Comparison of ENCODE assay signal across 8 mouse cellular contexts in genomic region chr2:181459673-181460621, GRCm38 (mm10). TPM values are rescaled to one million over a fixed set of nuclear protein-coding genes. Genes with fewer than 3 reads are reported as not detected.
DNase-seq lines count a peak whose midpoint lies in the region; ATAC-seq and TF ChIP-seq lines count a peak whose summit lies in the region.

No protein-coding gene starts in this region.

- peak overlapping the region; percentile 100 for H3K4me2 ChIP-seq in limb, embryonic 14.5 days (replicated peaks; ENCODE audit: low read depth, low read length, severe bottlenecking)
- peak overlapping the region; percentile 91 for H3K4me2 ChIP-seq in midbrain, embryonic 14.5 days (ENCODE audit: low read length)

- peak in 1 of 2 experiments; percentile 13 for DNase-seq in layer of hippocampus, adult 2 months (ENCODE audit: low spot score in 2 of 2)
- no peak for DNase-seq in layer of hippocampus, adult 18-20 months (ENCODE audit: low spot score in 2 of 2)
- peak; percentile 78 for DNase-seq in gastrocnemius, postnatal 14 days
- DNase-seq in limb, embryonic 14.5 days (ENCODE audit: low spot score) = peak; percentile 9
- DNase-seq in midbrain, embryonic 14.5 days = peak; percentile 34
- peak; percentile 35 to 37 for DNase-seq in spleen, postnatal 14 days (ENCODE audit: low spot score in 2 of 2)

- peak overlapping the region; percentile 67 for H3K4me3 ChIP-seq in layer of hippocampus, adult 2 months
- H3K4me3 ChIP-seq in cortical plate, adult 2 months (ENCODE audit: insufficient read depth, low read length) = peak overlapping the region; percentile 56
- peak overlapping the region; percentile 83 for H3K4me3 ChIP-seq in limb, embryonic 14.5 days (replicated peaks; ENCODE audit: low read length)
- peak overlapping the region; percentile 98 for H3K4me3 ChIP-seq in midbrain, embryonic 14.5 days (replicated peaks; ENCODE audit: low read depth, low read length)

- 0% methylated on average over 52 of the region's 71 CpGs for WGBS in limb, embryonic 14.5 days
- under 1% methylated on average over 71 of the region's 71 CpGs for WGBS in midbrain, embryonic 14.5 days

- peak overlapping the region; percentile 48 for H3K9ac ChIP-seq in limb, embryonic 14.5 days (ENCODE audit: low read depth, low read length, severe bottlenecking)
- peak overlapping the region; percentile 93 for H3K9ac ChIP-seq in midbrain, embryonic 14.5 days (replicated peaks; ENCODE audit: low read length)

- no peaks in the 10 kb centered on the region for H3K9me3 ChIP-seq in limb, embryonic 14.5 days (ENCODE audit: control insufficient read depth, low read length)
- no peaks in the 10 kb centered on the region for H3K9me3 ChIP-seq in midbrain, embryonic 14.5 days (ENCODE audit: control insufficient read depth, low read length)

- no peaks in the 10 kb centered on the region for H3K36me3 ChIP-seq in limb, embryonic 14.5 days (ENCODE audit: control insufficient read depth, insufficient read depth, low read length)
- no peaks in the 10 kb centered on the region for H3K36me3 ChIP-seq in midbrain, embryonic 14.5 days (ENCODE audit: control insufficient read depth, insufficient read depth, low read length)

- TF ChIP-seq CTCF in layer of hippocampus, adult 2 months (conservative IDR thresholded peaks at IDR 0.05) = 0 out of 2 replicates have a peak, but pooled peaks have one; percentile 11
- no peak for TF ChIP-seq CTCF in cortical plate, adult 2 months (IDR thresholded peaks at IDR 0.05; ENCODE audit: extremely low read depth, insufficient read depth, low read length)

- peaks cover 50% of the 10 kb centered on the region for H3K27me3 ChIP-seq in limb, embryonic 14.5 days (ENCODE audit: control insufficient read depth, insufficient read depth, low read length)
- H3K27me3 ChIP-seq in midbrain, embryonic 14.5 days (ENCODE audit: control insufficient read depth, insufficient read depth, low read length) = peaks cover 7% of the 10 kb centered on the region; the same call in 1 of the 2 replicates

- peak overlapping the region; percentile 72; the same call in 1 of the 2 replicates for H3K27ac ChIP-seq in layer of hippocampus, adult 2 months
- 0 out of 2 replicates have a peak overlapping the region, but pooled peaks have one; percentile 21 for H3K27ac ChIP-seq in cortical plate, adult 2 months (ENCODE audit: insufficient read depth, low read length)
- no peak overlapping the region for H3K27ac ChIP-seq in limb, embryonic 14.5 days (replicated peaks; ENCODE audit: low read depth, low read length)
- H3K27ac ChIP-seq in midbrain, embryonic 14.5 days (replicated peaks; ENCODE audit: low read depth, low read length) = no peak overlapping the region; the same call in 1 of the 2 replicates

- peak; percentile 29 for ATAC-seq in inflammation-experienced regulatory T-cells, adult 6 months
- peak; percentile 13 for ATAC-seq in limb, embryonic 14.5 days (ENCODE audit: low FRiP score, low read depth)
- ATAC-seq in midbrain, embryonic 14.5 days (ENCODE audit: low FRiP score, low TSS enrichment) = peak; percentile 62; the same call in 1 of the 2 replicates

- intact Hi-C loops in gastrocnemius, postnatal 14 days (cut with DNase I; ENCODE audit: low total_unique reads) = no loop called here

- H3K4me1 ChIP-seq in cortical plate, adult 2 months (ENCODE audit: control insufficient read depth, insufficient read depth, low read length) = no peaks in the 10 kb centered on the region
- H3K4me1 ChIP-seq in limb, embryonic 14.5 days (ENCODE audit: control insufficient read depth, insufficient read depth, low read length) = peaks cover 9% of the 10 kb centered on the region; the same call in 1 of the 2 replicates
- H3K4me1 ChIP-seq in midbrain, embryonic 14.5 days (ENCODE audit: control insufficient read depth, insufficient read depth, low read length) = peaks cover 10% of the 10 kb centered on the region; the same call in 1 of the 2 replicates

- TF ChIP-seq POLR2A in cortical plate, adult 2 months (IDR thresholded peaks at IDR 0.05; ENCODE audit: extremely low read depth, insufficient read depth, low read length) = no peak
- TF ChIP-seq POLR2A in limb, embryonic 14.5 days (IDR thresholded peaks at IDR 0.05; ENCODE audit: borderline replicate concordance, extremely low read depth, insufficient read depth, insufficient read length) = 0 out of 2 replicates have a peak, but pooled peaks have one; percentile 28

RNA-seq across cellular contexts. Expression of gene Zbtb46, which starts 0.7 kb away (rescaled TPM):
- 1 to 10 TPM; 5.8 to 8.3 TPM for total RNA-seq in layer of hippocampus, adult 2 months (2021)
- total RNA-seq in layer of hippocampus, adult 18-20 months (2021) = 1 to 10 TPM; 8.0 to 8.4 TPM
- 7.5 TPM in 2 replicates for polyA plus RNA-seq in cortical plate, adult 2 months (2012; rRNA removed)
- 1 to 10 TPM; 5.3 to 5.7 TPM for total RNA-seq in gastrocnemius, postnatal 14 days (2021)
- polyA plus RNA-seq in inflammation-experienced regulatory T-cells, adult 6 months (2017; shearing (Covaris generic)) = 1 to 10 TPM; 3.6 to 4.3 (median 3.7) TPM
- 3.8 and 4.4 TPM in 2 replicates for polyA plus RNA-seq in limb, embryonic 14.5 days (2012; rRNA removed)
- polyA plus RNA-seq in limb, embryonic 14.5 days (2014; fragmentation: Nextera tagmentation; extraction: Ambion mirVana) = 4.3 and 4.4 TPM in 2 replicates
- 18.8 and 22.2 TPM in 2 replicates for polyA plus RNA-seq in midbrain, embryonic 14.5 days (2014; fragmentation: Nextera tagmentation; extraction: Ambion mirVana)

RNA-seq across cellular contexts. Expression of gene Abhd16b, which starts 33.1 kb away (rescaled TPM):
- not detected for total RNA-seq in layer of hippocampus, adult 2 months (2021)
- not detected for total RNA-seq in layer of hippocampus, adult 18-20 months (2021)
- polyA plus RNA-seq in cortical plate, adult 2 months (2012; rRNA removed) = not detected in 2 replicates
- not detected for total RNA-seq in gastrocnemius, postnatal 14 days (2021)
- not detected for polyA plus RNA-seq in inflammation-experienced regulatory T-cells, adult 6 months (2017; shearing (Covaris generic))
- not detected in 2 replicates for polyA plus RNA-seq in limb, embryonic 14.5 days (2012; rRNA removed)
- not detected in 2 replicates for polyA plus RNA-seq in limb, embryonic 14.5 days (2014; fragmentation: Nextera tagmentation; extraction: Ambion mirVana)
- polyA plus RNA-seq in midbrain, embryonic 14.5 days (2014; fragmentation: Nextera tagmentation; extraction: Ambion mirVana) = 0.12 TPM in 1 of 2 replicates, not detected in the other

RNA-seq across cellular contexts. Expression of gene Tpd52l2, which starts 37.0 kb away (rescaled TPM):
- total RNA-seq in layer of hippocampus, adult 2 months (2021) = 10 to 100 TPM; 74.7 to 75.2 TPM
- total RNA-seq in layer of hippocampus, adult 18-20 months (2021) = 10 to 100 TPM; 71.5 to 78.4 TPM
- 112 and 120 TPM in 2 replicates for polyA plus RNA-seq in cortical plate, adult 2 months (2012; rRNA removed)
- total RNA-seq in gastrocnemius, postnatal 14 days (2021) = 10 to 100 TPM; 58.7 to 59.4 TPM
- polyA plus RNA-seq in inflammation-experienced regulatory T-cells, adult 6 months (2017; shearing (Covaris generic)) = 100 to 1,000 TPM in 2 of 3 experiments, 10 to 100 TPM in 1; 89.9 to 113 (median 102) TPM
- 108 and 123 TPM in 2 replicates for polyA plus RNA-seq in limb, embryonic 14.5 days (2012; rRNA removed)
- 172 and 177 TPM in 2 replicates for polyA plus RNA-seq in limb, embryonic 14.5 days (2014; fragmentation: Nextera tagmentation; extraction: Ambion mirVana)
- 102 and 112 TPM in 2 replicates for polyA plus RNA-seq in midbrain, embryonic 14.5 days (2014; fragmentation: Nextera tagmentation; extraction: Ambion mirVana)

Comparison
In these comparisons a context has a peak if more than half of its experiments do, and no peak if none do; other contexts are left out.
1. DNase-seq: peak in gastrocnemius, postnatal 14 days (single experiment), limb, embryonic 14.5 days (single experiment), midbrain, embryonic 14.5 days (single experiment) and spleen, postnatal 14 days (2 of 2); none in layer of hippocampus, adult 18-20 months (0 of 2).
2. H3K27ac ChIP-seq: peak in layer of hippocampus, adult 2 months (single experiment) and cortical plate, adult 2 months (single experiment); none in limb, embryonic 14.5 days (single experiment) and midbrain, embryonic 14.5 days (single experiment).
3. Peak in every context shown above with its lines, with median percentiles within 50 percentile points of each other: H3K4me3 ChIP-seq and ATAC-seq.